Mouse (Mus musculus): ENCODE data around the gene Zfp316. TPM values are rescaled to one million over a fixed set of nuclear protein-coding genes. Genes with fewer than 3 reads are reported as not detected.
A peak's percentile ranks its signal among the peaks of the same experiment; 100 is the strongest.

Zfp316 gene
- polyA plus RNA-seq, 1 experiment = 4.5 TPM

DNA sequence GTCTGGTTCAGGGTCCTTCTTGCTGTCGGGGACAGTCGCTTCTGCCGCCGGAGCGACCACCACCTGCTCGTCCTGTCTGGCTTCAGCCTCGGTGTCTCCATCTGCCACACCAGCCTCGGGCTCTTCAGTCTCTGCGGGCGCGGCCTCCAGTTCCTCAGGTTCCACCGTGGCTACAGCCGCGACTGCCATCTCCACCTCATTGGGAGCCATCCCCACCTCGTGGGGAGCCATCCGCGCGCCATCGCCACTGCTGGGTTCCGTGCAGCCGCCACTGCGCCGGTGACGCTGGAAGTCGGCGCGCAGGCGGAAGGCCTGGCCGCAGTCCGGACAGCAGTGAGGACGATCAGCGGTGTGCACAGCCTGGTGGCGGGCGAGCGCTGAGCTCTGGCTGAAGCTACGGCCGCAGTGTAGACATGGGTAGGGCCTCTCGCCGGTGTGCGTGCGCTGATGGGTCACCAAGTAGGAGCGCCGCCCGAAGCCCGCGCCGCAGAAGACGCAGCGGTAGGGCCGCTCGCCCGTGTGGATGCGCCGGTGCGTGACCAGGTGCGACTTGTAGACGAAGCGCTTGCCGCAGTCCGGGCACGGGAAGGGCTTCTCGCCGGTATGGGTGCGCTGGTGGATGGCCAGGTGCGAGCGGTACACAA lies 15.2 kb downstream of the Zfp316 start:
- WGBS = 64% methylated on average over 66 of the region's 66 CpGs
- no peaks in the 10 kb centered on the region for H3K4me1 ChIP-seq (ENCODE audit: control insufficient read depth, insufficient read depth, low read length)
- no peak overlapping the region for H3K27ac ChIP-seq (ENCODE audit: insufficient read depth, low read depth, low read length)
- H3K4me3 ChIP-seq (ENCODE audit: insufficient read depth, low read depth, low read length) = no peak overlapping the region
- TF ChIP-seq CTCF (conservative IDR thresholded peaks at IDR 0.05; ENCODE audit: insufficient read depth, insufficient read length, low read depth, low read length) = no peak
- no peak for TF ChIP-seq POLR2A (IDR thresholded peaks at IDR 0.05; ENCODE audit: low read depth, low read length)
- H3K36me3 ChIP-seq (ENCODE audit: control insufficient read depth, insufficient read depth, low read length) = peaks cover 4% of the 10 kb centered on the region; the same call in 1 of the 2 replicates
- no peak for DNase-seq
- H3K27me3 ChIP-seq (replicated peaks; ENCODE audit: control insufficient read depth, insufficient read depth, low read length) = no peaks in the 10 kb centered on the region

DNA sequence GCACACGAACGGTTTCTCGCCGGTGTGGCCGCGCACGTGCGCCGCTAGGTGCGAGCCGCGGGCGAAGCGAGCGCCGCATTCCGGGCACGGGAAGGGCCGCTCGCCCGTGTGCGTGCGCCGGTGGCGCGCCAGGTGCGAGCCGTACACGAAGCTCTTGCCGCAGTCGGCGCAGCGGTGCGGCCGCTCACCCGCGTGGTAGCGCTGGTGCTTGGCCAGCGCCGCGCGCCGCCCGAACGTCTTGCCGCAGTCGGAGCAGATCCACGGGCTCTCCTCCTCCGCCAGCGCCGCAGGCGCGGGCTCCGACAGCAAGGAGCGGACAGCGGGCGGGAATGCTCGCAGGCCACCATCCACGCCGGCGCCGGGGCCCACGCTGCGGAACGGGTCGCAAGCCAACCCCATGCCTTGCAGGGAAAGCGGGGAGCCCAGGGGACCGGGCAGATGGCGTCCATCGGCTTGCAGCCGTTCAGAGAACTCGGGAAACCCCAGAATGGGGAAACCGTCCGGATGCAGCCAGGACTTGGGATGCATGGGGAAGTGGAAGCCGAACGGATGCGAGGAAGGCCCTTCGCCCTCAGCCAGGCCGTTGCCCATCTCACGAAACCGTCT lies 15.8 kb downstream of the Zfp316 start:
- Histone ChIP-seq H3K27me3 (replicated peaks; ENCODE audit: control insufficient read depth, insufficient read depth, low read length) (no peaks in the 10 kb centered on the region), H3K4me3 (ENCODE audit: insufficient read depth, low read depth, low read length) (no peak overlapping the region), H3K27ac (ENCODE audit: insufficient read depth, low read depth, low read length) (no peak overlapping the region), H3K4me1 (ENCODE audit: control insufficient read depth, insufficient read depth, low read length) (no peaks in the 10 kb centered on the region), H3K36me3 (ENCODE audit: control insufficient read depth, insufficient read depth, low read length) (peaks cover 4% of the 10 kb centered on the region; the same call in 1 of the 2 replicates)
- WGBS = 51% methylated on average over 81 of the region's 81 CpGs
- TF ChIP-seq POLR2A (IDR thresholded peaks at IDR 0.05; ENCODE audit: low read depth, low read length) (no peak), CTCF (conservative IDR thresholded peaks at IDR 0.05; ENCODE audit: insufficient read depth, insufficient read length, low read depth, low read length) (no peak)
- DNase-seq = no peak

DNA sequence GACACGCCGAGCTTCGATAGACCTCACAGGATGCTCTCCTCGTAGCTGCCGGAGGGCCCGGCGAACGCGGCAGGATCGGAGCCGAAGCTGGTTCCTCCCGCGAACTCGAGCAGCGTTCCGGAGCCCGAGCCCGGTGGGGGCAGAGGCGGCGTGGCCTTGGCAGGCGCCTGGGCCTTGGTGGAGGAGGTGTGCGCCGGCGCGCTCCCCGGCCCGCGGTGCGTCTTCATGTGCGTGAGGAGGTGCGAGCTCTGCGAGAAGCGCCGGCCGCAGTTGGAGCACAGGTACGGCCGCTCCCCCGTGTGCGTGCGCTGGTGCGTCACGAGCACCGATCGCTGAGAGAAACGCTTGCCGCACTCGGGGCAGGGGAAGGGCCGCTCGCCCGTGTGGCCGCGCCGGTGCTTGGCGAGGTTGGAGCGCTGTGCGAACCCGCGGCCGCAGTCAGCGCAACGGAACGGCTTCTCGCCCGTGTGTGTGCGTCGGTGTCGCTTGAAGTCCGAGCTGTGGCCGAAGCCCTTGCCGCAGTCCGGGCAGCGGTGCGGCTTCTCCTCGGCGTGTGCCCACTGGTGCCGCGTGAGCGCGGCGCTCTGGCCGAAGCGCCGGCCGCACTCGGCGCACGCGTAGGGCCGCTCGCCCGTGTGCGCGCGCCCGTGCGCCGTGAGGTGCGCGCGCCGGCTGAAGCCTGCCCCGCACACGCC lies 16.5 kb downstream of the Zfp316 start:
- no peak for DNase-seq
- H3K27ac ChIP-seq (ENCODE audit: insufficient read depth, low read depth, low read length) = no peak overlapping the region
- H3K27me3 ChIP-seq (replicated peaks; ENCODE audit: control insufficient read depth, insufficient read depth, low read length) = no peaks in the 10 kb centered on the region
- TF ChIP-seq POLR2A (IDR thresholded peaks at IDR 0.05; ENCODE audit: low read depth, low read length) (no peak), CTCF (conservative IDR thresholded peaks at IDR 0.05; ENCODE audit: insufficient read depth, insufficient read length, low read depth, low read length) (no peak)
- H3K4me1 ChIP-seq (ENCODE audit: control insufficient read depth, insufficient read depth, low read length) = no peaks in the 10 kb centered on the region
- H3K4me3 ChIP-seq (ENCODE audit: insufficient read depth, low read depth, low read length) = no peak overlapping the region
- 45% methylated on average over 103 of the region's 103 CpGs for WGBS
- H3K36me3 ChIP-seq (ENCODE audit: control insufficient read depth, insufficient read depth, low read length) = peaks cover 4% of the 10 kb centered on the region; the same call in 1 of the 2 replicates

DNA sequence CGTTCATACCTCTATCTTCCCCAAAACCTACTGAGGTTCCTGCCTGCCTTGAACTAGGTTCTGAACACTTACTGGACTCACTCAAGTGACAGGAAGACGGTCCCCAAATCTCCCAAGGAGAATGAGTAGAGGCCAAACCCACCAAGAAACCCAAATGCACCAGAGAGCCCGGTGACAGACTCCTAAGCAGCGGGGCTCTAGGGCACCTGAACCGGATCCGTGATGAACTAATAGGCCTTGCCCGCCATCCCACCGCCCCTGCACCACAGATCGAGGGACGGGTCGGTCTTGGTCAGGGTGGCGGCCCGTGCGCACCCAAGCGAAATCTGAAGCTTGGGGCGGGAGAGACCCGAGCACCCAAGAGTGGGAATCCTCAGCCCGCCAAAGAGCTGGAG lies 17.0 kb downstream of the Zfp316 start:
- Histone ChIP-seq H3K27ac (ENCODE audit: insufficient read depth, low read depth, low read length) (no peak overlapping the region), H3K36me3 (ENCODE audit: control insufficient read depth, insufficient read depth, low read length) (peaks cover 4% of the 10 kb centered on the region; the same call in 1 of the 2 replicates), H3K27me3 (replicated peaks; ENCODE audit: control insufficient read depth, insufficient read depth, low read length) (no peaks in the 10 kb centered on the region), H3K4me1 (ENCODE audit: control insufficient read depth, insufficient read depth, low read length) (no peaks in the 10 kb centered on the region), H3K4me3 (ENCODE audit: insufficient read depth, low read depth, low read length) (no peak overlapping the region)
- 65% methylated on average over 18 of the region's 18 CpGs for WGBS
- no peak for DNase-seq
- TF ChIP-seq CTCF (conservative IDR thresholded peaks at IDR 0.05; ENCODE audit: insufficient read depth, insufficient read length, low read depth, low read length) (no peak), POLR2A (IDR thresholded peaks at IDR 0.05; ENCODE audit: low read depth, low read length) (no peak)

DNA sequence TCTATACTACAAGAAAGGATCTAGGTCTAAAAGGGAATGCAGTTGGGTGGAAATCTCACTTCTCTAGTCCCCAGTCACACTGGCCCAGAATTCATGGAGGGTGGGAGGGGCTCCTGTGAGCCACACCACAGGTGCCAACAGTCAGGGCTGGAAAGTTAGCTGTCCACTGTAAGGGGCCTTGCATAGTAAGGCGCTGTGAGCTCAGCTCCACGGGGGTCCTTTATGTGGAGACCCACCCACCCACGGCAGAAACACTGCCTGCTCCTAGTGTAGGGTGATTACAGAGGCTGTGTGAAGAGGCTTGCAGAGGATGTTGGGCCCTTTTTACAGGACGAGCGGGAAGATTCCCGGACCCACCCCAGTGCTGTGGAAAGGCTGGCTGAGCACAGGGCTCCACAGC lies 17.8 kb downstream of the Zfp316 start:
- no peak for TF ChIP-seq POLR2A (IDR thresholded peaks at IDR 0.05; ENCODE audit: low read depth, low read length)
- TF ChIP-seq CTCF (conservative IDR thresholded peaks at IDR 0.05; ENCODE audit: insufficient read depth, insufficient read length, low read depth, low read length) = no peak
- Histone ChIP-seq H3K27me3 (replicated peaks; ENCODE audit: control insufficient read depth, insufficient read depth, low read length) (no peaks in the 10 kb centered on the region), H3K4me1 (ENCODE audit: control insufficient read depth, insufficient read depth, low read length) (no peaks in the 10 kb centered on the region; the same call in 1 of the 2 replicates), H3K27ac (ENCODE audit: insufficient read depth, low read depth, low read length) (no peak overlapping the region), H3K4me3 (ENCODE audit: insufficient read depth, low read depth, low read length) (no peak overlapping the region), H3K36me3 (ENCODE audit: control insufficient read depth, insufficient read depth, low read length) (peaks cover 4% of the 10 kb centered on the region; the same call in 1 of the 2 replicates)
- DNase-seq = no peak
- 79% methylated on average over 6 of the region's 6 CpGs for WGBS

DNA sequence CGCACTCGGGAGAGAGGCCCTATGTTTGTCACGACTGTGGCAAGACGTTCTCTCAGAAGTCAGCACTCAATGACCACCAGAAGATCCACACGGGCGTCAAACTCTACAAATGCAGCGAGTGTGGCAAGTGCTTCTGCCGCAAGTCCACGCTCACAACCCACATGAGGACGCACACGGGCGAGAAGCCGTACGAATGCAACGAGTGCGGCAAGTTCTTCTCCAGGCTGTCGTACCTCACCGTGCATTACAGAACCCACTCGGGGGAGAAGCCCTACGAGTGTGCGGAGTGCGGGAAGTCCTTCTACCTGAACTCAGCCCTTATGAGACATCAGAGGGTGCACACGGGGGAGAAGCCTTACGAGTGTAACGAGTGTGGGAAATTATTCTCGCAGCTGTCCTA lies 24.9 kb downstream of the Zfp316 start:
- DNase-seq = no peak

DNA sequence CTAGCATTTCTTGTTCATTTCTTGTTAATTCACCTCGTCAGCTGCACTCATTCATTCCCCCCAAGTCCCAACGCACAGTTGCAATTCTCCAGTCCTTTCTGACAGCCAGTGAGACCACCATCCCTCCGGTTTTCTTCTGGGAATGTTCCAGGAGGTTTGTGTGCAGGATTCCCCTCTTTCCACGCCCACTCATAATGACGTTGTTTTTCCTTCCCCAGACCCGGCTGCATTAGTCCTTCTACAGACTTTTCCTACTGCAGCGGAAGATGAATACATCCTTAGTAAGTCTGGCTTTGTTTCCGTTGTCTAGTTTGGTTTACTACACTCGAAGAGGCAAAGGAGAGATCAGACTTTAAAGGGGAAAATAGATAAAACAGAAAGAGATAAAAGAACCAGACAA lies 33.8 kb downstream of the Zfp316 start:
- H3K4me1 ChIP-seq (ENCODE audit: control insufficient read depth, insufficient read depth, low read length) = peaks cover 4% of the 10 kb centered on the region
- H3K36me3 ChIP-seq (ENCODE audit: control insufficient read depth, insufficient read depth, low read length) = no peaks in the 10 kb centered on the region; the same call in 1 of the 2 replicates
- no peak overlapping the region for H3K27ac ChIP-seq (ENCODE audit: insufficient read depth, low read depth, low read length)
- H3K4me3 ChIP-seq (ENCODE audit: insufficient read depth, low read depth, low read length) = peak overlapping the region; percentile 73
- H3K27me3 ChIP-seq (replicated peaks; ENCODE audit: control insufficient read depth, insufficient read depth, low read length) = no peaks in the 10 kb centered on the region
- TF ChIP-seq CTCF (conservative IDR thresholded peaks at IDR 0.05; ENCODE audit: insufficient read depth, insufficient read length, low read depth, low read length) = no peak
- no peak for TF ChIP-seq POLR2A (IDR thresholded peaks at IDR 0.05; ENCODE audit: low read depth, low read length)
- DNase-seq = no peak
- 32% methylated on average over 9 of the region's 9 CpGs for WGBS

More for the DNA sequence above, 24.9 kb downstream of the Zfp316 start:
- Histone ChIP-seq H3K36me3 (ENCODE audit: control insufficient read depth, insufficient read depth, low read length) (peaks cover 11% of the 10 kb centered on the region), H3K4me3 (ENCODE audit: insufficient read depth, low read depth, low read length) (no peak overlapping the region), H3K27ac (ENCODE audit: insufficient read depth, low read depth, low read length) (no peak overlapping the region), H3K4me1 (ENCODE audit: control insufficient read depth, insufficient read depth, low read length) (no peaks in the 10 kb centered on the region; the same call in 1 of the 2 replicates), H3K27me3 (replicated peaks; ENCODE audit: control insufficient read depth, insufficient read depth, low read length) (no peaks in the 10 kb centered on the region)
- 93% methylated on average over 26 of the region's 26 CpGs for WGBS
- no peak for TF ChIP-seq CTCF (conservative IDR thresholded peaks at IDR 0.05; ENCODE audit: insufficient read depth, insufficient read length, low read depth, low read length)
- no peak for TF ChIP-seq POLR2A (IDR thresholded peaks at IDR 0.05; ENCODE audit: low read depth, low read length)
